Mouse (Mus musculus): ENCODE measurements around the gene Bspry. TPM values are rescaled to one million over a fixed set of nuclear protein-coding genes. Genes with fewer than 3 reads are reported as not detected.

The Bspry gene
- polyA plus RNA-seq, 2 experiments from 2014 or later: 0.73 to 1.5 TPM

GRCm38 (mm10) chr4:62480709-62481605 is 1.1 kb downstream of the Bspry start:
- ATAC-seq: peak; percentile 60

DNA sequence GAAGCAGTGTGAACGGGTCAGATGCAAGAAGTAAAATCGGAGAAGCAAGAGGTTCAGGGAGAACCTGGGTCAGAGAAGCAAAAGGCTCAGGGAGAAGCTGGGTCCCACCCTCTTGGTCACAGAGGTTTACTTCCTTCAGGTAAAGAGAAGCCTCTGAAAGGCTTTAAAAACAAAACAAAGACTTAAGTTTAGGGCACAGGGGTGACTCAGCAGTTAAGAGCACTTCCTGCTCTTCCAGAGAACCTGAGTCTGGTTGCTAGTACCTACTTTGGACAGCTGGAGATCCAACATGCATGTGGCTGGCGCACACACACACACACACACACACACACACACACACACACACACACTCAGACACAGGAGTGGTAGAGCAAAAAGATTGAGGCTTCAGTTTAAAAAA is 5.1 kb downstream of the Bspry start:
- no peak for ATAC-seq

GRCm38 (mm10) chr4:62485450-62486161 is 5.8 kb downstream of the Bspry start:
- no peak for ATAC-seq

- no peak for ATAC-seq
These were observed 6.4 kb downstream of the Bspry start for GRCm38 (mm10) chr4:62486162-62486696.

- no peak for ATAC-seq
These were observed 7.3 kb downstream of the Bspry start for GRCm38 (mm10) chr4:62487172-62487571.

DNA sequence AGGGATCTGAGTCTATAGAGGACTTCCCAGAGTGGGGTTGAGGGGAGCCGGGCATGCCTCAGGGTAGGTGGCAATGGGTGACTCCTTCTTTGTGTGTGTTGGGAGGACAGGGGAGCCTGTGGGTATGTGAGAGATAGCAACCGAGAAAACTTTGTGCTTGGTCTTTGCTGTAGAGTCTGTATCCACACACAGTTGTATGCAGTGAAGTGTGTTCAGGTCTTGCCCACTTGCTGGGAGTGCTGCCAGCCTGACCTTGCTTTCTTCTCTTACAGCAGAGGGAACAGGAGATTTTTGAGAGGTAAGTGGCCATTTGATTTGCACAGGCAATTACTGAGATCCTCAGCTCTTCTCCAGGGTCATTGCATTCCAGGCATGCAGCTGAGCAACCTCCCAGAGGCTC is 8.1 kb downstream of the Bspry start:
- no peak for ATAC-seq

- no peak for ATAC-seq
These were observed 12.8 kb downstream of the Bspry start for GRCm38 (mm10) chr4:62492682-62493081.

- ATAC-seq: no peak
These were observed 14.4 kb downstream of the Bspry start for GRCm38 (mm10) chr4:62494230-62494629.

DNA sequence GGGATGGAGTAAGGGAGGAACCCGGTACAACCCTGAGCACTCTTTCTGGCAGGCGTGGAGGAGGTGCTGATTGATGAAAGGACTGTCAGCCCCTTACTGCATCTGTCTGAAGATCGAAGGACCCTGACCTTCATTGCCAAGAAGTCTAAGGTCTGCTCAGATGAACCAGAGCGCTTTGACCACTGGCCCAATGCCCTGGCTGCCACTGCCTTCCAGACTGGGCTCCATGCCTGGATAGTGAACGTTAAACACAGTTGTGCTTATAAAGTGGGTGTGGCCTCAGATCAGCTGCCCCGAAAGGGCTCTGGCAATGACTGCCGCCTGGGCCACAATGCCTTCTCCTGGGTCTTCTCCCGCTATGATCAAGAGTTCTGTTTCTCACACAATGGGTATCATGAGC is 16.1 kb downstream of the Bspry start:
- ATAC-seq: no peak

DNA sequence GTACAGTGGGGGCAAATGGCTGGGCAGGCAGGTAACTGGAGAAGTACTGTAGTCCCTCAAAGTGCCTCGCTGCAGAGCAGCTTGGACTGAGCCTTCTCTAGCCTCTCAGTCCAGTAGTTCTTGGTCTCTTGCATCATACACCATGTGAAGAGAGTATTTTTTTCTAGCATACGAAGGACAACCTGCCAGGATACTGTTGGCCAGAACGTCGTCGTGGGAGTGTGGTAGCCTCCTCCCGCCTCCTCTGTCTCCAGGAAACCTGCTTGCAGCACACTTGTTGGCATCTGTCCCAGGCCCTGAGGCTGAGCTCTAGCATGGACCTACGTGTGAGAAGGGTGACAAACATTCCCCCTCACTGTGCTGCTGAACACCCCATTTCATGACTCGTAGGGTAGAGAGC is 17.0 kb downstream of the Bspry start:
- ATAC-seq: no peak

GRCm38 (mm10) chr4:62500799-62501198 is 20.9 kb downstream of the Bspry start:
- ATAC-seq: no peak

GRCm38 (mm10) chr4:62501534-62501933 is 21.7 kb downstream of the Bspry start:
- ATAC-seq: peak; percentile 16

GRCm38 (mm10) chr4:62501964-62502732 is 22.3 kb downstream of the Bspry start:
- ATAC-seq: peak; percentile 84

DNA sequence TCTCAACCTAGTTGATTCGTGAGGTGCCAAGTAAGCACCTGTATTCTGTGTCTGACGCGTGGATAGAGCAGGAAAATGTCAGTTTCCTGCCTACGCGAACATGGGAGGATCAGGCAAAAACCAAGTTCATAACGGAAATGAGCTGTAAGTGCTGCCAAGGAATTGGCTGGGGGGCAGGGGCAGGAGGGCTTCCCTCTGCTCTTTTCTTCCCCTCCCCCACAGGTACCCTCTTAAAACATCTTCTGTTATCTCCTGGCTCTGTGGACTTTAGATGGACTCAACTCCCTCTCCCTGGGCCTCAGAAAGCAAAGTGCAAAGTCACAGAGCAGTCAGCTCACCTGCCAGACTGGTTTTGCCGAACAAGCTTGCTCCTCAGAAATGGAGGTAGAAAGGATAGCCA is 23.1 kb downstream of the Bspry start:
- peak; percentile 38 for ATAC-seq

DNA sequence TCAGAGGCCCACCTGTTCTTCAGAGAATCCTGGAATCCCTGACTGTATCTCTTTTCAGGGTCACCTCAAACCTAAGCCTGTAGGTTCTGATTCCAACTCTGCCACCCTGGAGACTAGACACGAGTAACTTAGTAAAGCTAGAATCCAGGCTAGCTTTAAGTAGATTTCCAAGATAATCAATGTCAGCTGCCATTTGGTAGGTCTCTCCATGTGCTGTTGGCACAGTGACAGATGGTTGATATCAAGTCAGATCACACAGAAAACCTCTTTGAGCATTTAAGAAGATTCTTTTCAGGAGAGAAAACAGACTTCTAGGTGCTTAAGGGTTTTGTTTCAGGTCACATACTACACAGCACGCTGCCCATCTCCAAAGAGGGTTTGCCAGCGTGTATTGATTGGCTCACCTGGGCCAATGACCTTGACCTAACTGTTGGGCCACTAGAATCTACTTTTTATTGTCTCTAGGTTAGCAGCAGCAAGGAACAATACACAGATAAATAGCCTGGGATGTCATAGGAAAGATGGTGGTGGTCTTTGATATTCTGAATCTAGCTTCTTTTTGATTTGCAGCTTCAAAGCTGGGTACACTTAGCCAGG is 23.6 kb downstream of the Bspry start, which contains the start of gene Hdhd3:
Hdhd3 (minus strand) TSS at position 94 of the 597 bp plus-strand sequence.
- no peak for ATAC-seq

GRCm38 (mm10) chr4:62505991-62506390 is 26.1 kb downstream of the Bspry start:
- ATAC-seq: no peak

- peak; percentile 35 for ATAC-seq
These were observed 26.9 kb downstream of the Bspry start for GRCm38 (mm10) chr4:62506798-62507197.

- ATAC-seq: no peak
These were observed 29.0 kb downstream of the Bspry start for GRCm38 (mm10) chr4:62508839-62509238.

DNA sequence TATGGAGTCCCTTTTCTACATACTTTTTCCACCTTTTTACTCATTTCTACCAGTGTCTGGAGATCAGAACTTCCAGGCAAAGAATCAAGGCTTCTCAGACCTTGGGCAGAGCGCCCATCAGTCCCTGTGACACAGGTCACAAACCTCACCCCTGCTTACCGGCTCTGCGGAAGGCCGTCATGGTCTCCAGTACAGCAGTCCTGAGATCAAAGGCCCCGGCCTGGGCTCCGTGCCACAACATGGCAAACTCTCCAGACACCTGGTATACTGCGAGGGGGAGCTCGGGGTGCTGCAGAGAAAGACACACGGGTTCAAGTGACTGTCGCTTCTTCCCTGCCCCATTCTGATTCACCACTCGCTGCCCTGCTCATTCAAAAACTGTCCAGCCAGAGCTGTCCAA is 30.1 kb downstream of the Bspry start:
- no peak for ATAC-seq

GRCm38 (mm10) chr4:62513998-62514506 is 34.2 kb downstream of the Bspry start:
- ATAC-seq: no peak

- no peak for ATAC-seq
These were observed 35.1 kb downstream of the Bspry start for GRCm38 (mm10) chr4:62514995-62515394.

- no peak for ATAC-seq
These were observed 35.6 kb downstream of the Bspry start for GRCm38 (mm10) chr4:62515490-62515889.
